Mouse (Mus musculus): ENCODE data around the gene Phactr2.

The Phactr2 gene

DNA sequence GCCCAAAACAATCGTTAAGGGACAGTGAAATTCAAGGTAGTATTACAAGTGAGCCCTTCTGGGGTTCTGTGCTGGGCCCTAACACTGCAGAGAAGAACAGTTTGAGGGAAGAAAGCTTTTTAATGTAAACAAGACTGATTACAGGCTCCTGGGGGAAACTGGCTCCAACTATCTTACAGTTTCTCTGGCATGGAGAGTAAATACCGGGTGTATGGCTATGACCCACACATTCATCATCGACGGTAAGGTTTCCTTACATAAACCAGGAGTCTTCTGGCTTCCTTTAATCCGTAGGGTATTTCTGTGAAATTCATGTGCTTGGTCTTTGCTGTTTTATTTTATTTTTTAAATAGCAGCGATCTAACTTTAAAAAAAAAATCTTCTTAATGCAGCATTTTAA, 261.4 kb downstream of the Phactr2 start:
- no peak for DNase-seq (ENCODE audit: low spot score)

DNA sequence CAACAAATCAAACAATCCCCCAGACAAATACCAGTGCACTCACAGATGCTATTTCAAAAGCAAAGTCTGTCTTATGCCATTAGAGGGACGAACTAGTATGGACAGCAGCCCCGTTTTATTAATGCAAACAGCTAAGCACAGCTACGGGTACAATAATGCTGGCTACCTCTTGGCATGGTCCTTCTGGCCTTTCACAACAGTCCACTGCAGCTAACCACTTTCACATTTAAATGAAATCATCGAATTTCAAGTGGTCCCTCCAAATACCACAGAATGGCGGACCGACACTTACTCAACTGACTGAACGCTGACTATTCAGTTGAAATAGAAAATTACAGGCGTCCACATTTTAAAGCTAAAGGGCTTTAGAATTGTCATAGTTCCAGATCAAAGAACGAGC, 261.9 kb downstream of the Phactr2 start:
- no peak for DNase-seq (ENCODE audit: low spot score)

- DNase-seq (ENCODE audit: low spot score) = no peak
Observed at GRCm38 (mm10) chr10:13209930-13210637, 264.1 kb downstream of the Phactr2 start.

- DNase-seq (ENCODE audit: low spot score) = no peak
Observed at GRCm38 (mm10) chr10:13209506-13209905, 264.7 kb downstream of the Phactr2 start.

- no peak for DNase-seq (ENCODE audit: low spot score)
Observed at GRCm38 (mm10) chr10:13209061-13209460, 265.2 kb downstream of the Phactr2 start.

GRCm38 (mm10) chr10:13201741-13202293, 272.4 kb downstream of the Phactr2 start:
- DNase-seq (ENCODE audit: low spot score) = no peak

- DNase-seq (ENCODE audit: low spot score) = no peak
Observed at GRCm38 (mm10) chr10:13200862-13201261, 273.4 kb downstream of the Phactr2 start.

DNA sequence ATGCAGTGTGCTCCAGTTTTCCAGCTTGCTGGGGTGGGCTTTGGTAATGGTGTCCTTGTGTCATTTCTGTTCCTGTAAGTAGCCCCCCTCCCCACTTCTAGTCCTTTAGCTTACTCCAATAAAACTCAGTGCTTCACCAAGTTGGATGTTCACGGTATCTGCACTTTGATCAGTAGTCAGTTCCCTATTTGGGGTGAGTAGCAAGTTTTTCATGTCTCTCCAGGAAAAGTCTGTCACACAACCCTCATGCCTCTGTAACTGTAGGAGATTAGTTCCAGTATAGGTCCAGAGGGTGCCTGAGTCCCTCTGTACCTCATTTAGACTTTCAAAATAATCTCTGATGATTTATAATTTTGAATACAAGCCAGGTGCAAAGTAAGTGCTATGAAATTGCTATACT, 275.0 kb downstream of the Phactr2 start:
- no peak for DNase-seq (ENCODE audit: low spot score)

- no peak for DNase-seq (ENCODE audit: low spot score)
Observed at GRCm38 (mm10) chr10:13196872-13197507, 277.2 kb downstream of the Phactr2 start.

GRCm38 (mm10) chr10:13193496-13193895, 280.7 kb downstream of the Phactr2 start:
- peak; percentile 18 for DNase-seq (ENCODE audit: low spot score)

DNA sequence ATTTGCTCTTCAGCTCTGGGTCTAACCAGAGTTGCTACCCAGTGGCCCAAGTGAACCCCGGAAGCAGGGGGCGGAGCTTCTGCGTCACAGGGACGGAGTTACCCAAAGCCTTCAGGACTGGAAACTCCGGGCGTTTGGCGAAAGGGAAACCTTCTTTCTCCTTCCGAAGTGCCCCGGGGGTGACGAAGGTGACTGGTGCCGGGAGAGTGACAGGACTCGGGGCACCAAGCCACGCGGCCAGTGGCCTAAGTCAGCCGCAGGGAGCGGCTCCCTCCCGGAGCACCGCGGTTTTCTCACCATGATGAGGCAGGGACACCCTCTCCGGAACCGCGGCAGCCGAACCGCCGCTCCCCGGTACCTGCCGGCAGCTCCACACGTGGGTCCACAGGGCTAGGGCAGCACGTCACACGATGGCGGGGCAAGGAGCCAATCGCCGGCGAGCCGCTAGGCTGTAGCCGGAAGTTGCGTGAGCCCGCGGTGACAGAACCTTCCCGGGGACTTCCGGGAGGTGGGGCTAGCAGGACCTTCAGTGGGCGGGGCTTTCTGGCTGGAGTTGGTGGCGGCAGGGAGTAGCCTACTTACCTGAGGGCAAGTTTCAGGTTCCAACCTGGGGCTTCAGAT, 281.4 kb downstream of the Phactr2 start, which contains the start of gene Ltv1:
Gene Ltv1, minus strand, starts transcription at position 438 of the 621 bp plus-strand sequence.
- peak; percentile 96 for DNase-seq (ENCODE audit: low spot score)

GRCm38 (mm10) chr10:13189881-13190280, 284.3 kb downstream of the Phactr2 start:
- DNase-seq (ENCODE audit: low spot score) = no peak

DNA sequence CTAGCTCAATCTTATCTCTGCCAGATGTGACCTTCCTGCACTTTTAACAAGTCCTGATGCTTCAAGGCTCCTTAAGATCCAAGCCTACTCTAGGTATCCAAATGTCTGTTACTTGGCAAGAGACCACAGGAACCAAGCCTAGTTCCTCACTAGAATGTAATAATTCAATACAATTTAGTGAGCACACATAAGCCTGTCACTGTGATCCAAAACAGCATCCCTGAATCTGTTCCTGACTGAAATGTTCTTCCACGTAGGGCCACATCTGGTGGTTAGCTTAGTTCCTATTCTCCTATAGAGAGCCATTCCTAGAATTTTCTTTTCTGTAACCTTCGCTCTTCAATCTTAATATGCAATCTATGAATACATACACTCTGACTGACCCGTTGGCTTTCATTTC, 287.5 kb downstream of the Phactr2 start:
- no peak for DNase-seq (ENCODE audit: low spot score)

- no peak for DNase-seq (ENCODE audit: low spot score)
Observed at GRCm38 (mm10) chr10:13184170-13184766, 289.9 kb downstream of the Phactr2 start.

GRCm38 (mm10) chr10:13180211-13180610, 294.0 kb downstream of the Phactr2 start:
- no peak for DNase-seq (ENCODE audit: low spot score)

DNA sequence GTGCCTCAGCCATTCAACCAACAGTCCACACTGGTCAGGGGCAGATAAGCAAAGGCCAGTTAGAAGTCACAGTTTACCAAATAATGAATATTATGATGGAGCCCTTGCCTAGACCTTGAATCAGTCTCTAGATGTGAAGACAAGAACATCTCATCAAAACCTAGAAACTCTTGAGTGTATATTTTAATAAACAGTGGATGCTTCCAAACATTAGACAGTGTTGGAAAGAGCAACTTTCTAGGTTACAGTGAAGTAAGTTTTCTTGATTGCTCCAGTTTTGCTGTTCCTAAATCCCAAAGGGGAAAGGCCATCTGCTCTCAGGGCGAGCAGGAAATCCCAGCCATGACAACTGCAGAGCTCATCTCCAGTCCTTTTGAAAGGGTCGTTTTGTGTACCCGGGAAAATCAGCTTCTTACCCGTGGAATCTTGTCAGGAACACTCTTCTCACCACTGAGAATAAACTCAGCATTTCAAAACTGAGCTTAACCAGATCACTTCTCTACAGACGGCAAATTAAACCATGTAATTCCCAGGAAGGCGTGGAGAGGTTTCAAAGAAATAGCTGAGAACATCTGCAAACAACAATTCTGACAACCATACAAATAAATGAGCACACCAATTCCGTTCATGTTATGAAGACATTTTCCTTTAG, 296.1 kb downstream of the Phactr2 start, which contains the start of gene Zc2hc1b:
Gene Zc2hc1b, minus strand, starts transcription at position 51 of the 652 bp plus-strand sequence.
- DNase-seq (ENCODE audit: low spot score) = no peak

GRCm38 (mm10) chr10:13175866-13176265, 298.3 kb downstream of the Phactr2 start:
- DNase-seq (ENCODE audit: low spot score) = no peak

- DNase-seq (ENCODE audit: low spot score) = no peak
Observed at GRCm38 (mm10) chr10:13172798-13173221, 301.4 kb downstream of the Phactr2 start.

- DNase-seq (ENCODE audit: low spot score) = no peak
Observed at GRCm38 (mm10) chr10:13171461-13171860, 302.8 kb downstream of the Phactr2 start.

DNA sequence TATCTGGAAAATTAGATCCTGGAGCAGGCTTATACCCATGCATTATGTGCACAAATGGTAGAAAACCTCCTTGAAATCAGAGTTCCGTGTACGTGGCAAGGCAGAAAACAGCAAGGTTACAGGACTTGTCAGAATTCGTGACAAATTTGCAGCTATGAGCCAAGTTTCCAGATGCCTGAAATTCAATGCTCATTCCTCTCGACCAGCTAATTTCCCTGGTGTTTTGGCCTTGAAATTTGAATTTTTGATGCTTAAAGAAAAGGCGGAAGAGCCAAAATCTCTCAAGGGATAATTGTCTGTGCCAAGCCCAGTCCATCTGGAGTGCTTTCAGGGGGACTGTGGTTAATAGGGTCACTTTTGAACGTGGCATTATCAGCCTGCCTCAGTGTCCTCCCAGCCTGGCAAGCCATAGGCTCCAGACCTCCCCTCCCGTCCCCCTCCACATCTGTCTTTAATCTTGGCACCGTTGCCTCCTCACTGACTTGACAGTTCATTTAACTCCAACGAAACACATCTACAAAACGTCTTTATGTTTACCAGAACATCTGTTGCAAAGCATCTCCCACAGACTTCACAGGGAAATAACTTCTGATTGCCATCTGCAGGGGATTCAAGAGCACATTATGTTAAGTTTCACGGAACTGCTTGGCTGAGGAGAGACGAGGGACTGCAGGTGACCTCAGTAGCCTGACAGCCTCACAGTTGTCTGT, 303.3 kb downstream of the Phactr2 start:
- DNase-seq (ENCODE audit: low spot score) = no peak

DNA sequence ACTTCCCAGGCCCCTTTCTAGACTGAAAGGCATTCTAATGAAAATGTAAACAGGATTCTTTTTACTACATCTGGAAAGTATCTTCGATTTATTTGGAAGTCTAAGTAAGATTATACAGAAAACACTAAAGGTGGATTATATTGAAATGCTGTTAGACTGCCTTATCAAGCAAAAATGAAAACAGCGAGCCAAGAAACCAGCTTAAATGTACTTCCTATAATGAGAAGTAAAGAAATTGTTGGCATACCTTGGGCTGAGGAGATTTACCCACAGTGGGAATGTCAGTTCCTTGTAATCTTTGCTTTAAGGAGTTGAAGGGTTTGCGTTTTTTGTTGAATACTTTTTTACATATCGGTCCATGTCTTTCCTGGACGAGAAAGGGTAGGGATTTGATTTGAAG, 305.8 kb downstream of the Phactr2 start:
- no peak for DNase-seq (ENCODE audit: low spot score)

All from testis, postnatal 14 days (tissue).